In genomic region chr2:70962921-70963320, GRCm38 (mm10) we compare ENCODE assay signal across 19 mouse cellular contexts.
A peak's percentile ranks its signal among the peaks of the same experiment; 100 is the strongest.
DNase-seq lines count a peak whose midpoint lies in the region.
"Had no signal": no experiment of that assay in that cellular context is flagged by ENCODE, and none has a peak within 500 bp of the region (broad histone marks: within the 10 kb centered on the region; RNA-seq: fewer than 3 reads in every experiment).

No protein-coding gene starts in this region.

- DNase-seq in adrenal gland, adult (ENCODE audit: inconsistent age in 2 of 2, low spot score in 1 of 2), result peak; percentile 76 to 80
- DNase-seq in adrenal gland, postnatal 4 days (ENCODE audit: low spot score in 2 of 2), result no peak
- DNase-seq in 3134 (ENCODE audit: extremely low read depth, insufficient read length, low spot score) (peak; percentile 19), NIH3T3 (ENCODE audit: low read depth) (peak; percentile 5)
- DNase-seq in adrenal gland, postnatal 25 days, result peak; percentile 36
- DNase-seq in yolk sac, embryonic 10.5 days (ENCODE audit: low spot score), result no peak
- DNase-seq in cerebellum, postnatal 25 days, result no peak
- DNase-seq in gastrocnemius, adult 8-10 months (ENCODE audit: low spot score in 2 of 2), result no peak
- DNase-seq: B cell, adult 2 months; cerebellum, adult 11-12 months; cerebellum, adult 9-11 months; gastrocnemius, postnatal 36 days; heart, adult 18-20 months; heart, postnatal 4 days; kidney, adult 11 months; layer of hippocampus, postnatal 36 days; lung, postnatal 36 days; right cerebral cortex, adult 18-20 months; spleen, adult 18-20 months had no signal

Comparison
In these comparisons a context has a peak if more than half of its experiments do, and no peak if none do; other contexts are left out.
1. DNase-seq: peak in adrenal gland, adult (2 of 2), 3134 (single experiment), NIH3T3 (single experiment) and adrenal gland, postnatal 25 days (single experiment); none in adrenal gland, postnatal 4 days (0 of 2), yolk sac, embryonic 10.5 days (single experiment), cerebellum, postnatal 25 days (0 of 2) and gastrocnemius, adult 8-10 months (0 of 2).